Mouse (Mus musculus) T-cell, adult 2 months (primary cell): ENCODE data around the gene 4933421I07Rik.

Experiments
- DNase-seq: peaks from one replicate; pipeline ENCODE4 v3.0.0; 2022; ENCODE audit warnings: low spot score

The 4933421I07Rik gene

DNA sequence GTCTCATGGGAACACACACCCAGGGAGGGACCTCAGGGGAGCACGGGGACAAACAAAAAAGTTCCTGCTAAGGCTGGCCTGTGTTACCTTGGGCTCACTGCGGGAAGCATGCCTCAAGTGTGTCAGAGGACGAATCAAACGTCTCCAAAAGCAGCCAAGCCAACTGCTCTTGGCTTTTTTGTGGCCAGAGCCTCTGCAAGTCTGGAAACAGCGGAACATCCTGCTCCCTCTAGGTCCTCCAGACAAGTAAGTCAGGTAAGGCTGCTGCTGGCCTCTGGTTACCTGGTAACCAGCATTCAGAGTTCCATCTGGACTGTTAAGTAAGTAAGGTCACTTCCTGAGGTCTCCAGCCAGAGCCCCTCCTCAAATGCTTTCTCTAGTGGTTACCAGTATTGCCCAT lies at the start of gene 4933421I07Rik:
Gene 4933421I07Rik (minus strand): TSS at position 271 of the 400 bp plus-strand sequence.
- DNase-seq: no peak

DNA sequence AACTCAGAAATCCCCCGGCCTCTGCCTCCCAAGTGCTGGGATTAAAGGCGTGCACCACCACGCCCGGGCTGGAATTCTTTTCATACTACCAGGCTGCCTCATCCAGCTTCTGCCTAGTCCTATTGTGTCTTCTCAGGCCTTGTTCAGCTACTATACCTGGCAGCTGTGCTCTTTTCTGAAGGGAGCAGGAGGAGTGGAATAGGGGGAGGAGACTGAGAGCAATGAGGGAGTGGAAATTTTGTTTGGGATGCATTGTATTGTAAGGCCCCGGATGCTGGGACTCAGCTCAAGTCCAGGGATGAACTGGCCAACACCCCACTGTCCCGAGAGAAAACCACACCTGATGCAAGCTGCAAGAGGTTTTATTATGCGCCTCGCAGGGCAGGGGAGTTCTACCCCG lies 49.4 kb upstream of the 4933421I07Rik start:
- DNase-seq: no peak

DNA sequence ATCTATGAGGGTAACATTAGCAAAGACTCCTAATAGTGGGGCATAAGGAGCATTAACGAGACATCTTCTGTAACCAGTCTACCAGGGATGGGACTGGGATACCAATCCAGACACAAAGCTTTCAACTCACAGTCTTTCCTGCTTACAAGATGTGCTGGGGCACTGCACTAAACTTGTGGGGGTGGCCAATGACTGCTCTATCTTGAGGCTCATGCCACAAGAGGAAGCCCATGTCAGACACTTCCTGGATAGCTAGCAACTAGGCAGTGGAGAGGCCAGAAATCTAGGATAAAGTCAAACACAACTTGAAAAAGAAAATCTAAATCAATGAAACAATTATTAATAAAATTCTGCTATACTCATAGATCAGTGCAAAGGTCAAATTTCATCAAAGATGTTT lies 48.3 kb upstream of the 4933421I07Rik start:
- no peak for DNase-seq

DNA sequence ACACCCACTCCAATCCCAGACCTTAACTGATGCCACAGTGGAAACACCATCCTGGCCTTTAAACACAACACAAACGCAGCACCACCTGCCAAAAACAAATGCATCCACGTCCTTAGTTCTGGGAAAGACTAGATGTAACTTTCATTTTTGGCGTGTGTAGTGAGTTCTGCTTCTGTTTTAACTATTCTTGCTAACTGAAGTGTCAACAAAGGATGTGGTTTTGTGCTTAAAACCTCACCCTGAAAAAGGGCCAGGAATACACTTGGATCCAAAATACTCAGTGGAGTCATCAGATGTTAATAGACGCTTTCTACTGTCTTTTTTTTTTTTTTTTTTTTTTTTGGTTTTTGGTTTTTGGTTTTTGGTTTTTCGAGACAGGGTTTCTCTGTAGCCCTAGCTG lies 42.9 kb upstream of the 4933421I07Rik start:
- peak; percentile 5 for DNase-seq

DNA sequence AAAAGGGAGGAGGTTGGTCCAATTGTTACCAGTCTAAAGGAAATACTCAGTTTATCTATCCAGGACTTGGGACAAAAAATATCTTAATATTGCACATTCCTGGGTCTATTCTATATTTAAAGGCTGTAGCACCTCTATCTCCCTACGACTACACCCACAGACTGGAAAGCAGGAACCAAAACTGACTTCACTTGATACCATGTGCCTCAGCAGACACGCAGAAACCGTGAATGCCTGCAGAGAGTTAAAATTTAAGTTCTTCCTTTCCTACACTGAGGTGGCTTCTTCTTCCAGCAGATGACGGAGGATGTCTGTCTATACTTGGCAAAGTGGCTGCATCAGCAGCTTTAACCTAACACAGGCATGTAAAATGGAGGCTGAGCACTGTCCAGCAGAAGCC lies 42.4 kb upstream of the 4933421I07Rik start:
- DNase-seq: no peak

DNA sequence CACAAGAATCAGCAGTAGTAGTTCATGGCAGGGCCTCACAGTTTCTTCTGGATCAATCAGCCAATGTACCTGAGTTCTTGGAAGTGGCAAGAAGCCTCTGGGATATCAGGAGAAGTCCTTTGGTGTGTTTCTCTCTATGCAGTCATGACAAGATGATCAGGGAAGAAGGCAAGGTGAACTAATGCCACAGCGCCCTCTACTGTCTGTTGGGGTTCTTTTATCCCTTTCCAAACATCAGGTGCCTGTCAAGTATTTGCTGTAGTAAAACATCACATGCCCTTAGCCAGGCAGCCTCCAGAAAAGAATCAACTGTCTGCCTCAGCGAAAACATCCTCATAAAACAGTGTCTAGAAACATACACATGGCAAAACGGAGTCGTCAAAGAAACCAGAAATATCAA lies 6.7 kb upstream of the 4933421I07Rik start:
- DNase-seq: no peak

DNA sequence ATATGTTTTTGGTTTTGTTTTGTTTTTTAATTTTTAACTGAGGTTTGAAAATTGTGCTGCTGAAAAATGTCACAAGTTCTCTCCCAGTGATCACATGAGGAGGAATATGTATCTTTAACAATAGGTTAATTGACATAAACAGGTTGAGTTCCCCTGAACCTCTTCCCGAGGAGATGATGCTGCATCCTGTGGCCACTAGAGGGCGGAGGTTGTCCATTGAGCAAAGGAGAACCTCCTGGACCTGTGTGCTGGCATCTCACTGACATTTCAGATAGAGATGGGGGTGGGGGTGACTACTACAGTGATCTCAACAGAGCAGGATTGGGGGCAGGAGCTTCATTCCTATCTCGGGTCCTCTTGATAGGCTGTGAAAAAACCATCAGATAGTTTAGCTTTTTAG lies 2.7 kb upstream of the 4933421I07Rik start:
- no peak for DNase-seq

DNA sequence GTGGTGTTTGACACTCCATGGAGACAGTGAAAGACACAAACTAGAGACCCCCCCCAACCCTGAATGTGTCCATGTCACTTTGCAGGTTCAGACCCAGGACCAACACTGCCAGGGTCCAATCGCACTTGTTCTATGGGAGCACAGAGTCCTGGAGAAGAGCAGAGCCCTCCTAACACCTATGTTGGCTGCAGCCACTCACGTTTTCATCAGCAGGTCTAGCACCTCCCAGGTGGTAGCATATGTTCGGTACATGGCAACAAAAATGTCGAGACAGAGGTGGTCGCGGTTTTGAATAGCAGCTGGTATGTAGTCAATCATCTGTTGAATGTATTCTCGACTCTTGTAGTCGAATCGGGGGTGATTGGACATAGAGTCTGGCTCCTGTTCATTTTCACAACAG lies 568 bp downstream of the 4933421I07Rik start:
- DNase-seq: no peak
